In the genomic region with DNA sequence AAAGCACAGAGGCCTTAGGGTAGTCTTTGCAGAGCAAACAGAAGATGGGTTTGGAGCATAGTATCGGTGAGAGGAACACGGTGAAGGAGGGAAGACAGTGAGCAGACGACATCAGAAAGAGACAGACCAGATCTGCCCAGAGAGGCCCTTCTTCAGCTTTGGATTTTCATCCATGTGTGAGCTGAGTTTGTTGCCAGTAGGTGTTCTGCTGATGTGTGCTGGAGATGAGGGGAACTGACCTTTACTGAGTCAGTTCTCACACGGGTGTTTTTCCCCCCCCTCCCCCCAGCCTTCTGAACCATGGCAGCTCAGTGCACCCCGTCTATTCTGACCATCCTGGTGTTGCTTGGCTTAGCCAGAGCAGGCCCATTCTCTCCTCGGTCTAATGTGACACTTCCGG, we compare ENCODE assay signal across 8 mouse cellular contexts. TPM values are rescaled to one million over a fixed set of nuclear protein-coding genes. Genes with fewer than 3 reads are reported as not detected.
DNase-seq lines count a peak whose midpoint lies in the region; ATAC-seq and TF ChIP-seq lines count a peak whose summit lies in the region.

A gene (plus strand): TSS at position 301 of the 400 bp plus-strand sequence.

- peaks cover 10% of the 10 kb centered on the region; the same call in 1 of the 2 replicates for H3K4me1 ChIP-seq in kidney, embryonic 14.5 days (ENCODE audit: control insufficient read depth, insufficient read depth, low read length)
- H3K4me1 ChIP-seq in embryonic facial prominence, embryonic 13.5 days, result peaks cover 17% of the 10 kb centered on the region
- H3K4me1 ChIP-seq in heart, postnatal 0 days (ENCODE audit: control insufficient read depth, insufficient read depth), result peaks cover 16% of the 10 kb centered on the region
- H3K4me1 ChIP-seq in midbrain, embryonic 11.5 days (ENCODE audit: control insufficient read depth, insufficient read depth, low read length), result peaks cover 10% of the 10 kb centered on the region

- no peak within 1 kb of the TSS; the same call in 1 of the 2 replicates for H3K9ac ChIP-seq in kidney, embryonic 14.5 days (ENCODE audit: low read depth, low read length)
- peak within 1 kb of the TSS; percentile 66 for H3K9ac ChIP-seq in embryonic facial prominence, embryonic 13.5 days
- 0 out of 2 replicates have a peak within 1 kb of the TSS, but pooled peaks have one; percentile 9 for H3K9ac ChIP-seq in heart, postnatal 0 days (replicated peaks; ENCODE audit: low read depth, low read length)
- peak within 1 kb of the TSS; percentile 45 for H3K9ac ChIP-seq in midbrain, embryonic 11.5 days (ENCODE audit: low read length)

- DNase-seq in kidney, adult 11 months, result no peak
- DNase-seq in heart, postnatal 0 days (ENCODE audit: low spot score), result no peak
- DNase-seq in midbrain, embryonic 11.5 days (ENCODE audit: low spot score, missing footprints), result no peak
- no peak for DNase-seq in cerebellum, adult 11 months
- DNase-seq in lung, postnatal 4 days, result no peak

- ATAC-seq in kidney, embryonic 14.5 days (ENCODE audit: low FRiP score, low TSS enrichment), result no peak
- no peak for ATAC-seq in embryonic facial prominence, embryonic 13.5 days (ENCODE audit: insufficient number of reproducible peaks, insufficient read depth, low FRiP score, low TSS enrichment, low read depth)
- no peak for ATAC-seq in heart, postnatal 0 days (ENCODE audit: insufficient read depth, low read depth)
- ATAC-seq in midbrain, embryonic 11.5 days (ENCODE audit: low FRiP score), result no peak
- no peak for ATAC-seq in megakaryocyte progenitor cell, adult 5-6 weeks (replicated peaks; ENCODE audit: poor library complexity)

- H3K27ac ChIP-seq in kidney, embryonic 14.5 days (ENCODE audit: low read depth, low read length), result no peak within 1 kb of the TSS
- no peak within 1 kb of the TSS for H3K27ac ChIP-seq in embryonic facial prominence, embryonic 13.5 days
- no peak within 1 kb of the TSS for H3K27ac ChIP-seq in heart, postnatal 0 days (ENCODE audit: low read depth)
- H3K27ac ChIP-seq in midbrain, embryonic 11.5 days (ENCODE audit: low read depth, low read length), result no peak within 1 kb of the TSS

- peak within 1 kb of the TSS; percentile 49 for H3K4me2 ChIP-seq in kidney, embryonic 14.5 days (replicated peaks; ENCODE audit: low read depth, low read length)
- H3K4me2 ChIP-seq in embryonic facial prominence, embryonic 13.5 days, result peak within 1 kb of the TSS; percentile 65
- peak within 1 kb of the TSS; percentile 42 for H3K4me2 ChIP-seq in heart, postnatal 0 days (ENCODE audit: low read depth, low read length)
- peak within 1 kb of the TSS; percentile 65 for H3K4me2 ChIP-seq in midbrain, embryonic 11.5 days

- TF ChIP-seq CTCF in heart, postnatal 0 days (IDR thresholded peaks at IDR 0.05; ENCODE audit: low read depth), result no peak

- H3K36me3 ChIP-seq in kidney, embryonic 14.5 days (ENCODE audit: control insufficient read depth, insufficient read depth, low read length), result no peaks in the 10 kb centered on the region
- no peaks in the 10 kb centered on the region for H3K36me3 ChIP-seq in embryonic facial prominence, embryonic 13.5 days
- no peaks in the 10 kb centered on the region for H3K36me3 ChIP-seq in heart, postnatal 0 days (replicated peaks; ENCODE audit: control insufficient read depth, insufficient read depth, low read length)
- no peaks in the 10 kb centered on the region for H3K36me3 ChIP-seq in midbrain, embryonic 11.5 days (ENCODE audit: control insufficient read depth, insufficient read depth, low read length)

- H3K27me3 ChIP-seq in kidney, embryonic 14.5 days (ENCODE audit: control insufficient read depth, insufficient read depth, low read length), result peaks cover 54% of the 10 kb centered on the region
- peaks cover 78% of the 10 kb centered on the region for H3K27me3 ChIP-seq in embryonic facial prominence, embryonic 13.5 days
- H3K27me3 ChIP-seq in heart, postnatal 0 days (ENCODE audit: control insufficient read depth, insufficient read depth, low read length), result peaks cover 44% of the 10 kb centered on the region
- H3K27me3 ChIP-seq in midbrain, embryonic 11.5 days (ENCODE audit: control insufficient read depth, insufficient read depth, low read length), result peaks cover 45% of the 10 kb centered on the region

- H3K9me3 ChIP-seq in kidney, embryonic 14.5 days (ENCODE audit: control insufficient read depth, low read length), result no peaks in the 10 kb centered on the region
- H3K9me3 ChIP-seq in embryonic facial prominence, embryonic 13.5 days, result 0 out of 2 replicates have a peak, but pooled peaks cover 4% of the 10 kb centered on the region
- H3K9me3 ChIP-seq in heart, postnatal 0 days (replicated peaks; ENCODE audit: control insufficient read depth, low read length), result no peaks in the 10 kb centered on the region
- no peaks in the 10 kb centered on the region for H3K9me3 ChIP-seq in midbrain, embryonic 11.5 days (ENCODE audit: control insufficient read depth, low read length)

- WGBS in kidney, embryonic 14.5 days, result 63% methylated on average over 7 of the region's 7 CpGs
- WGBS in embryonic facial prominence, embryonic 13.5 days, result 54% methylated on average over 7 of the region's 7 CpGs
- WGBS in heart, postnatal 0 days, result 57% methylated on average over 7 of the region's 7 CpGs
- 62% methylated on average over 7 of the region's 7 CpGs for WGBS in midbrain, embryonic 11.5 days

- H3K4me3 ChIP-seq in kidney, embryonic 14.5 days (ENCODE audit: low read length), result peak within 1 kb of the TSS; percentile 31
- peak within 1 kb of the TSS; percentile 40 for H3K4me3 ChIP-seq in embryonic facial prominence, embryonic 13.5 days
- peak within 1 kb of the TSS; percentile 31 for H3K4me3 ChIP-seq in heart, postnatal 0 days (ENCODE audit: low read depth, low read length)
- H3K4me3 ChIP-seq in midbrain, embryonic 11.5 days (ENCODE audit: low read depth, low read length), result peak within 1 kb of the TSS; percentile 34

- TF ChIP-seq EP300 in heart, postnatal 0 days (IDR thresholded peaks at IDR 0.05; ENCODE audit: low read depth), result no peak

RNA-seq across cellular contexts. Expression of the gene that starts here (rescaled TPM):
- 0.15 and 0.26 TPM in 2 replicates for polyA plus RNA-seq in kidney, embryonic 14.5 days (2014; fragmentation: Nextera tagmentation; extraction: Ambion mirVana)
- 0.03 and 0.04 TPM in 2 replicates for polyA plus RNA-seq in embryonic facial prominence, embryonic 13.5 days (2015; fragmentation: Nextera tagmentation; extraction: Ambion mirVana)
- total RNA-seq in heart, postnatal 0 days (2014; rRNA removed; ENCODE audit: low replicate concordance), result 24.5 and 26.8 TPM in 2 replicates
- polyA plus RNA-seq in heart, postnatal 0 days (2015; fragmentation: Nextera tagmentation; extraction: Ambion mirVana), result 1.8 and 2.0 TPM in 2 replicates
- 0.03 and 0.05 TPM in 2 replicates for polyA plus RNA-seq in midbrain, embryonic 11.5 days (2014; fragmentation: Nextera tagmentation; extraction: Ambion mirVana)
- total RNA-seq in megakaryocyte progenitor cell, adult 5-6 weeks (2015), result not detected in 2 replicates
- not detected in 2 replicates for total RNA-seq in megakaryocyte progenitor cell, adult 5-6 weeks (2017)

Comparison
In these comparisons a context has a peak if more than half of its experiments do, and no peak if none do; other contexts are left out.
1. RNA of the gene that starts here (total RNA-seq): 24.5 to 26.8 TPM in heart, postnatal 0 days; not detected in megakaryocyte progenitor cell, adult 5-6 weeks; every median in the first group is over 10 times any median in the second.
2. Peak in every context shown above with its lines, with median percentiles within 50 percentile points of each other: H3K4me2 ChIP-seq and H3K4me3 ChIP-seq.